Mouse (Mus musculus): ENCODE results near the gene Rab5if.
A peak's percentile ranks its signal among the peaks of the same experiment; 100 is the strongest.
"Not testable (repeated sequence)": the region's sequence is repeated elsewhere in the genome, so short reads cannot be mapped to it uniquely, and the experiment has no call there.

Gene Rab5if

DNA sequence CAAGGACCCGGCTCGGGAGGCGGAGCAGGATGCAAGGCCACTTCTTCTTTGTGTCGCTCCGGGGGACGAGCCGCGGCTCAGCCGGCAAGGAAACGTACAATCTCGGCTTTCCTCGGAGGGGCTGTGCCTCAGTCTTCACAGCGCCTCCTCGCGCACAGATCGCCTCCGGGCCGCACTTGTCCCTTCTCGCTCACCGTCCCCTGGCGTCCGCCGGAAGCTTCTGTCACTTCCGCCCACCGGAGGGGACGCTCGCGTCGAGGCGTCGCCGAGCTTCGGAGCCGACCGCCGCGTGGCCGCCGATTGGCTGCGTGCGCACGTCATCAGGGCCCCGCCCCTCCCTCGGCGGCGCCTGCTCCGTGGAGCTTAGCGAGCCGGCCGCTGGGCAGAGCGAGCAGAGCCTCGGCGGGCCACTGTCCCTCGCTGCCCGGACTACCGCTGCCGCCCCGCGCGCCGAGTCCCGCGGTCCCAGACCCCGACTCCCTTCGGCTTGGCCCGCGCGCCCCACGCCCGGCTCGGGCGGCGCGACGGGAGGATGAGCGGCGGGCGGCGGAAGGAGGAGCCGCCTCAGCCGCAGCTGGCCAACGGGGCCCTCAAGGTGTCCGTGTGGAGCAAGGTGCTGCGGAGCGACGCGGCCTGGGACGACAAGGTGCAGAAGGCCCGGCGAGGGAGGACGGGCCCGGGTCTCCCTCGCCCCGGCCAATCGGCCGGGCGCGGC is at the start of gene Rab5if:
Gene Rab5if (plus strand): TSS at position 357 of the 715 bp plus-strand sequence.
- peak; percentile 99 for DNase-seq (ENCODE audit: low read depth, low spot score)

DNA sequence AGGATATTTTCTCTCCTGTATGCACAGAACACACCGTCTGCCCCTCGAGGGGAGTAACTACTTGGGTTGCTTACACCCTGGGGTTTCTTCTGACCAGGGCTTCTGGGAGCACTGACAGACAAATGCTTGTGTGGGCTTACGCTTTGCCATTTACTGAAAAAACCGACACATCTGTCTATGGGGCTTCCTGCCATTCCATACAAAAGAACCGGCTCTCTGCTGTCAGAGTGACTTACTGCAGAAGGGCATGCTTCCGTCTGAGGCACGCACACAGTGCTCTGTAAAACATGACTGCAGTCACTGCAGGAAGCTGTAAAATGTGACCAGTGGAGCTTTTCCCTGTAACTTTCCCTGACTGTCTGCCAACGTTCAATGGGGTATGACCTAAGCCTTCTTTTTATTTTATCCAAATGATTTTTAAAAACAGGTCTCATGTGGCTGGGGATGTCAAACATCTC is 48.6 kb upstream of the Rab5if start:
- no peak for DNase-seq (ENCODE audit: low read depth, low spot score)

DNA sequence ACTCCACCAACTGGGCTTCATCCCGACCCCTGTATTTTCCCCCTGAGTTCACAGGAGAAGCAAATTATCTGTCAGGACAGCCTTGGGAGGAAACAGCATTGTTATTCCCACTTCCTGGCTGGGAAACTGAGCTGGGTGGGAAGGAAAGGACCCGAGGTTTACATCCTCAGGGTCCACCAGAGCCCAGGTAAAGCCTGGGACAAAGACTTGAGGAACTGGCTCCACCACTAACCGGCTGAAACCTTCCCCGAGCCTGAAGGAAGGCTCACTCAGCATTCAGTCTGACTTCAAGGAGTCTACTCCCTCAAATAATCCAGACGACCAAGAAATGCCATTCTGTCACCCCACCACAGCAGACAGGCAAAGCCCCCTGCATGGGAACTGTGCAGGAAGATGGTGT is 48.0 kb upstream of the Rab5if start:
- no peak for DNase-seq (ENCODE audit: low read depth, low spot score)

DNA sequence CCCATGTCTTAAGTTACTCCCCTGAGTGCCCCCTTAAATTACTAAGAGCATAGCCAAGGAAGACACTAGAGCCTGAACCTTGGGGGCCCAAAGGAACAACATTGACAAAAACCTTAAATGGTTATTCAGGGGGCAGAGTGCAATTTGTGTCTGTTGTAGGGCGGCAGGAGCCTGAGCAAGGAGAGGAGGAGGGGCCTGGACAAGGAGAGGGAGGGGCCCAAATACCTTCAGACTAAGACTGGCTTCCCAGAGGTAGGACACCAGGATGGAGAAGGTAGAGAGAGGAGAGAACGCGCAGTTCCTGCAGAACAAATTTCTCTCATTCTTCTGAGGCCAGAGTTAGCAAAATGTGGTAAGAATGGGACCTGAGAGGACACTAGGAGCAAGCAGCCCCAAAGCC is 47.5 kb upstream of the Rab5if start:
- DNase-seq (ENCODE audit: low read depth, low spot score), result no peak

DNA sequence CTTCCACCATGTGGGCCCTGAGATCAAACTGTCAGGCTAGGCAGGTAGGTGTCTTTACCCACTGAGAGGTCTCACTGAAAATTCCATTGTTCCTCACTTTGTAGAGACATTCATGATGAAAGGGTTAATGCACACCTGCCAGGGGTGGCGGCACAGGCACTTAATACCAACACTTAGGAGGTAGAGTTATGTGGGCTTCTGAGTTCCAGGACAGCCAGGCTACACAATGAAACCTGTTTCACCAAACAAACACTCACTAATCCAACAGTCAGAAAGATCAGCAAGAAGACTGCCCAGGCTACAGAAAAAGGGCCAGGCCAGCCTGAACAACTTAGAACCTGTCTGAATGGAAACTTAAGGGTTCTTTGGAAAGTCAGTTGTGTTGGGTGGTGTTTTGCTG is 46.8 kb upstream of the Rab5if start:
- no peak for DNase-seq (ENCODE audit: low read depth, low spot score)

DNA sequence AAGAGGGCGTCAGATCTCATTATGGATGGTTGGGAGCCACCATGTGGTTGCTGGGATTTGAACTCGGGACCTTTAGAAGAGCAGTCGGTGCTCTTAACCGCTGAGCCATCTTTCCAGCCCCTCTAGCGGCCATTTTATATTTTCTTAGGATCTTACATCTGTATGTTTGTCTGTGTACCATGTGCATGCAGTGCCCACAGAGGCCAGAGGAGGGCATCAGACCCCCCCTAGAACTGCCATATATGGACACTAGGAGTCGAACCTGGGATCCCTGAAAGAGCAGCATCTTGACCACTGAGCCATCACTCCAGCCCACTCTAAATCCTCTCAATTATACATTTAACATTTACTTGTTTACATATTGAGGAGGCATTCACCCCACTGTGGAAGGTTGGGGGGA is 37.8 kb upstream of the Rab5if start:
- not testable (repeated sequence) for DNase-seq (ENCODE audit: low read depth, low spot score)

DNA sequence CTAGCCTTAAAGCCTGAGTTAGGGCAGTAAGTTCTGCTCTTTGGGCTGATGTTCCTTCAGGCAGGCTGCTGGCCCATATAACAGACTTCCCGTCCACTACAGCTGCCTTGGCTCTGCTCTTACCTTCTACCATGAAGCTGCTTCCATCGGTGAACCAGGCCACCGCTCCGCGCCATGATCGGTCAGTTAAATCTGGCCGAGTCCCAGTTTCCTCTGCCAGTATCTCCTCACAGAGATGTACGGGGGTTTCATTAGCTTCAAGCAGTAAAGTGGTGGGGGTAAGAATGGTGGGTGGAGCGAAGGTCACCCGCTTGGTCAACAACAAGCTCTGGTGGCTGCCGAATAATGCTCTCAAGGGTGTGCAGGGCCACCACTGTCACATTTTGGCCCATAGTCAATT is 28.6 kb upstream of the Rab5if start:
- DNase-seq (ENCODE audit: low read depth, low spot score), result no peak

DNA sequence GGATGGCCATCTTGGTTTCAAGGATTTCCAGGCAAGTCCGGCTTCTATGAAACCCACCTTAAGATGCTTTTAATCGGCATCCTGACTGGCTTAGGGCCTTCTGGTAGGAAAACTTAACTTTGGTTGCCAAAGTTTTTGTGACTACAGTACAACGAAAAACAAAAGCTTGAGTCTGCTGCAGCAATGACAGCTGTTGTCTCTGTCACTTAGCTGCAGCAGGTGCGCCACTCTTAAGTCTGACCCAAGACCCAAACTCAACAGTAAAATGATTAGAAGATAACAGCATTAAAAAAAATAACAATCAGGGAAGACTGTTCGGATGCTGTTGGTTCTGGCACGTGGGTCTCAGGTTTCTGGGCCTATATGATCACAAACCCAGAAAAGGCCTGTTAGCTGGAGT is 24.1 kb upstream of the Rab5if start:
- no peak for DNase-seq (ENCODE audit: low read depth, low spot score)

DNA sequence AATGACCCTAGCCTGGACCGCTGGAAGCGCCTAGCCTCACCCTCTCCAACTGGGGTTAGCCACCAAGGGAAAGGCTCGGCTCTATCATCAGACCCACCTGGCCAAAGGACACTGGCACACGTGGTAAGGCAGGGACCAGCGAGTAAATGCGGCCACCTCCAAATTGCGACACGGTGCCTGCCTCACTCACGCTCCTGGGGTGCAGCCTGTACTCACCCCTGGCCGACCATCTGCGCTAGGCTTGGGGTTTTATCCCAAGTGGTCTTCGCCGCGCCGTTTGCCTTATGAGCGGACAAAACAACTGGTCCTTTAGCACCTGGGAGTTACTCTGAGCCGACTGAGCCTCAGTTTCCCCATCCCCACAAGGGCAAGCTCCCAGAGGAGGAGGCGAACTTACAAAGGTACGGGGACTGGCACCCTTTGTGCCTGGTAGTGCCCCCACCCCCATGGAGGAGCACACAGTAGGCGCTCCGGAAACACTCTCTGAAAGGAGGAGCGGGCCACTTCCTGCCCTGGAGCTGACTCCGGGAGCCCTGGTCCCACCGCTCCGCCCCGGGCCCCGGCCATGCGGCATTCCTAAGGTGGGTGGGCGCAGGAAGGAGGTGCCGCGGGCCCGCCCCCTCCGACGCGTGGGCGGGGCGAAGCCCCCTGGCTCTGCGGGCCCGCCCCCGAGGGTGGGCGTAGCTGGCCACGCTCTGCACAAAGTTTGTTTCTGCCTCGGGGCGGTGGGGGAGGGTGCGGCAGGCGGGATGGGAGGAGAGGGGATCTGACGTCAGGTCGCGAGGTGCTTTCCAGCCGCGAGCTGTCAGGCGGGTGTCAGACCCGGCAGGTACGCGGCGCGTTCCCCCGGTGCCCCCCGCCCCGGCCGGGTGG is 23.4 kb upstream of the Rab5if start, which contains the start of gene Tgif2:
Gene Tgif2 (plus strand): TSS at position 689 of the 873 bp plus-strand sequence.
- peak; percentile 91 for DNase-seq (ENCODE audit: low read depth, low spot score)

DNA sequence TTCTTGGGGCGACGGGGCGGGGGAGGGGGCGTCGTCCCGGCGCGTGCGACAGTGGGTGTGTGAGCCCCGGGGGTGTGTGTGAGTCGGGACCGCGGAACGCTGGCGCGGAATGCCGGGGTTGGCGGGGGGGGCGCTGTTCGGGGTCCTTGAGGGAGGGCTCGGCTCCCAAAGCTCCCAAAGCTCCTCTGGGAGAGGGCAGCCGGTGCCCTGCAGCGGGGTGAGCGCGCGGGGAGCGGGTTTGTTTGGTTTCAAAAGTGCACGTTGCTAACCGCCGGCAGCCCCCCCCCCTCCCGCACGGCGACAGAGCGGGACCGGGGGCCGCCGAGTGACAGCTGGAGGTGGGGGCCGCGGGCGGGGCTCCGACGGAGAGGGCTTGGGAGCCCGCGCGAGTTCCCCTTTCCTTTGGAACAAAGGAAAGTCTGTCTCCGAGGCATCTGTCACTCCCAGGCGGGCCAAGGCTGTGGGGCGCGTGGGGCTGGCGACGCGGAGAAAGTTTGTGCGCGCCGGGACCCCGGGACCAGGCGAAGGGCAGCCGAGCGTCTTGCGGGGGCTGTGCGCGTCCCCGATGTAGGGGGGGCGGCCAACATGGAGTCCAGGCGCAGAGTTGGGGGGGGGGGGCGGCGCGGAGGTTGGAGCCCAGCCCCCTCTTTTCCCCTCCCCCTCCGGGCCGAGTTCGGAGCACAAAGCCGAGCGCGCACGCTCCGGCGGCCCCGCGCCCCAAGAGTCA is 22.5 kb upstream of the Rab5if start:
- no peak for DNase-seq (ENCODE audit: low read depth, low spot score)

DNA sequence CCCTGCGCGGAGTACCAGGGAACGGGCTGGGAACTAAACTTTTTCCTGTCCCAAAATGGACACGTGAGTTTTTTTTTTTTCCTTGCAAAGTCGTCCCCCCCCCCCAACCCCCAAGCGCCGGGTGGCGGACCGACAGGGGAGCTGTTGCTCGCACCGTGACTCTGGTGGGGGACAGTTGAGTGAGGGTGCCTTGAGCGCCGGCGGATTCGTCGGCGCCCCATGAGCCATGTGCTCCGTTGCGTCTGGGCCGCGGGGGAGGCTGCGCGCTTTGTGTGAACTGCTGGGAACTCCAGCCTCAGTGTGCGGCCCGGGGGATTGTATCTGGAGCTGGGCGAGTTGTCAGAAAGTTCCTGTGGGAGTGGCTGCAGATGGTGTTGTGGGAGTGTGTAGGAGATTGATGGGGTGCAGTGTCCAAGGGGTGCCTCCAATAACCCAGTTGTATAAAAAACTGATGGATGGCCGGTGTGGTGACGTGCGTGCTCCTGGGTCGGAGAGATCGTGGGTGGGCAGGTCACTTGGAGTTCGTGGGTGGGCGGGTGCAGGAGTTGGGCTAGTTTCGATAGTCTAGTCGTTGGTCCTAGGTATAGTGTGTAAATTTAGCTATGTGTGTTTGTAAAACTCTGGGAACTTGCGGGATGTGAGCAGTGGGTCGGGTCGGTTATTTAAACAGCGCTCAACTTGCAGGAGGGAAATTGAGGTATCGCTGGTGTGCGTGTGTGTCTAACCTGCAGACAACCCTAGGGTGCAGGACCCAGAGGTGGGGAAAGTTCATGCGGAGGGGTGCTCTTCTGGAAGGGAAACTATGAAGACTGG is 21.7 kb upstream of the Rab5if start:
- DNase-seq (ENCODE audit: low read depth, low spot score), result peak; percentile 75

DNA sequence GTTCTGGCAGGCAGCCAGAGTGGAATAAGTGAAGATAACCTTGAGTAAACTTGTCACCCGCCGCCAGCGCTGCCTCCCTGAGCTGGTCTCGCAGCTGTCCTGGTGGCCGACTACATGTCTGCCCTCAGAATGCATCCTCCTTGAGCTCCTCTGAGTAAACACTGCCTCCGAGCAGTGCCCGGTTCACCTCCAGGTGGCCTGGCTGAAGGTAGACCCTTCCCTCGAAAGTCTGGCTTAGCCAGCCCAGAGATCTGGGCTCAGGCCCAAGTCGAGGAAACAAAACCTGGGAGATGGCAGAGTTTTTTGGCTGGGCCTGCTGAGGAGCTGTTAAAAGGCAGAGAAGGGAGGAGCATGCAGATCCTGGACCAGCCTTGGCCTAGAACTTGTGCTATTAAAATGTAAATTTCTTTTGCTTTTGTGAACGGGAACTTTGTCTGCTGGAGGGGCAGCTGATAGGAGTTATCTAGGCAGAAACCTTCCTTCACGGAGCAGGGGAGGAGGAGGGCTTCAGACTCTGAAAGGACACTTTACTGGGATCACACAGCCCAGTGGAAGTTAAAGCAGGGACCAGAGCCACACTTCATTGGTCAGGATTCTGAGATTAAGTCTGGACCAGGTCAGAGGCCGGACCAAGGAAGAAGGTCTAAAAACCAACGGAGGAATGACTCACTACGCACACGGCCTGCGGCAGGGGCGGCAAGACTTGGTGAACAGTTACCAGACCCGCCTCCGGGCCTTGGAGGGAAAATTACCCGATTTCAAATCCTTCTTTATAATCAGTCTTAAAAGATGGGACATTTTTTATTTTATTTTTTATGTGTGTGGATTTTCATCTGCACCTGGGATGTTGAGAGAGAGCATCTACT is 20.9 kb upstream of the Rab5if start:
- DNase-seq (ENCODE audit: low read depth, low spot score), result peak; percentile 77

DNA sequence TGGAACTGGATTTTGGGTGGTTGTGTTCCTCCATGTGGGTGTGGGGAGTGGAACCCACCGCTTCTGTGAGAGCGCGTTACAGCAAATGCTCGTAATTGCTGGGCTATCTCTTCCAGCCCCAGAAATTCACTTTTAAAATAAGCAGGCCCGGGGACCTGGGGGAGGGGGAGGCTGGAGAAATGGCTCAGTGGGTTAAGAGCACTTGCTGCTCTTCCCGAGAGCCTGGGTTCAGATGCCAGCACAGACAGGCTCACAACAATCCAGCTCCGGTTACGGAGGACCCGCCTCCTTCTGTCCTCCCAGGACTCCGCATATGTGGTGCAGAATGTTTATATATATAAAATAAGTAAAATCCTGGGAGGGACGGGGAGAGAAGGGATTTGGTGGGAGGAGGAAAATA is 20.2 kb upstream of the Rab5if start:
- DNase-seq (ENCODE audit: low read depth, low spot score), result no peak

DNA sequence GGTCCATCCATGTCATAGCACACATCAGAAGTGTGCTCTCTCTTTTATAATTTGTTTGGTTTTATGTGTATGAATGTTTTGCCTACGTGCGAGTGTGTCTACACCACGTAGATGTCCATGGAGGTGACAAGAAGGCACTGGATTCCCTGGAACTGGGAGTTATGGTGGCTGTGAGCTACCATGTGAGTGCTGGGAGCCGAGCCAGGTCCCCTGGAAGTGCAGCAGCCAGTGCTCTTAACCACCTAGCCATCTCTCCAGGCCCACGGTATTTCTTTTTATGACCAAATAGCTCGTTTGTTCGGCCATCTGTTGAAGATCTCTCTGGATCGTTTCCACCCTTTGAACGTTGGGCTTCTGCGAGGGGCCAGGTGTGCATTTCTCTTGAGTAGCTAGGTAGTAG is 19.6 kb upstream of the Rab5if start:
- DNase-seq (ENCODE audit: low read depth, low spot score), result no peak

DNA sequence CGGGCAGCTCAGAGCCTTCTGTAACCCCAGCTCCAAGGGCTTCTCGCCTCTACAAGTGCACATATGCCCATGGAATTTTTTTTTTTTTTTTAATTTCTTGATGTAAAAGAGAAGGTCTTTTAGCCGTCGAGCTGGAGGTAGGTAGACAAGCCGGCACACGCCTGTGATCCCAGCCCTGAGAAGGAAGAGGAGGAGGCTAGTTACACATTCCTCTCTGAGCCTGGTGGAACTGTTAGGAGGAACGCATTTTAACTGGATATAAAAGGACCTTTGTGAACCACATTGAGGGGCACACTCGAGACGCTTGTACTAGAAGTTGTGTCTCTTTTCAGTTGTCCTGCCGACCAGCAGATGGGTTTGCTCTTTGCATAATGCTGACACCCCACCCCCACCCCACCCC is 18.2 kb upstream of the Rab5if start:
- no peak for DNase-seq (ENCODE audit: low read depth, low spot score)

DNA sequence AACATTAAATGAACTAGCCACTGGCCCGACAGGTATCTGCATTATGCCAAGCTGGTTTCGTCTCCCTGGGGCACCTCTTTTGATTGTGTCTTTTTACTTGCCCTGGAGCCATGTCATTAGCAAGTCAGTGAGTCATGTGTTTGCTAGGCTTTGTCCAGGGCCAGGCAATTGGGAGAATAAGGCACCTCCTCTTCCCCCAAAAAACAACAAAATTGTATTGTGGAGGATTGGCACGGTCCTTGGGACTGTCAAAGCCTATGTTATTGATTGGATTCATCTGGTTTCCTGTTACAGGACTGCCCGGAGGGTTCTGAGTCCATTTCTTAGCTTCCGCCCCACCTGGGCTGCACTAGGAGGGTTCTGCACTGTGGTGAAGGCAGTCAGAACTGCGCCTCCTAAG is 15.3 kb upstream of the Rab5if start:
- DNase-seq (ENCODE audit: low read depth, low spot score), result no peak

DNA sequence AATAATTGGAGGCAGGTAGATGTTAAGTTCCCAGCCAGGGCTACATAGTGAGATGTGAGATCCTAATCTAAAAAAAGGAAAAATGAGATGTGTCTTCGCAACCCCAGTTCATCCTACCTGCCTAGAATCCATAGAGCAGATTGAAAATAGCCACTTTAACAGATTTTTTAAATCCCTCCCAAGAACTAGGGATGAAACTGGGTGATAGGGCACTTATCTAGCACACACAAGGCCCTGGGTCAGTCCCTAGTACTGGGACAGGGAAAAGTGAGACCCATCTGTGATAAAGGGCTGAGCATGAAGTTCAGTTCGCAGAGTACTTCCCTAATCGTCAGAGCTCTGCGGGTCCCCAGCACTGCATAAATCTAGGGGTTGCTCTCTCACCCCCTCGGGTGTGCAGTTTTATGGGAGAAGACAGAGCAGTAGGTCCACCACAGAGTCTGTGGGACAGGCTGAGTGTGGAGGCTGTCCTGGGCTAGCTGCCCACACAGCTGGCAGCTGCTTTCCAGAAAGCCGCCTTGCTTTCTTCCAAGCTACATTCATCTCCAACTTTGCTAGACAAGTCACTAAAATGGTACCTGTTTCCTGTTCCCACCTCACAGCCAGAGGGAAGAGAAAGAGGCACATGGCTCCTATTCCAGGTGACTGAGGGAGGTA is 14.3 kb upstream of the Rab5if start:
- DNase-seq (ENCODE audit: low read depth, low spot score), result no peak

DNA sequence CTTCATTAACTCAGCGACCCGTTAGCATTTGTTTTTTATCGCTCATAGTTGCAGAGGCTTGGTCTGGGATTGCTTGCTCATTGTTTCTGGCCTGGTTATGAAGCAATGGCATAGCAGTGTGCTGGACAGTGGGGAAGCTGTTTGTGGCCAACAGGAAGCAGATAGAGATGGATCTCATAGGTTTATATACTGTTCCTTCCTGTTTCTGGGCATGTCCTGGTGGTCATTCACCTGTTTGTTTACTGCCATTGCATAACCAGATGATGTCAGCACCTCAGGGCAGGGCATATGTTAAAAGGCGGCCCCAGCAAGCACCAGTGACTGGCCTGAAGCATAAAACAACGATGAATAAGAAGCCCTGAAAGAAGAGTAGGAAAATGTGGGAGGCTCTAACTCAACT is 12.4 kb upstream of the Rab5if start:
- no peak for DNase-seq (ENCODE audit: low read depth, low spot score)

DNA sequence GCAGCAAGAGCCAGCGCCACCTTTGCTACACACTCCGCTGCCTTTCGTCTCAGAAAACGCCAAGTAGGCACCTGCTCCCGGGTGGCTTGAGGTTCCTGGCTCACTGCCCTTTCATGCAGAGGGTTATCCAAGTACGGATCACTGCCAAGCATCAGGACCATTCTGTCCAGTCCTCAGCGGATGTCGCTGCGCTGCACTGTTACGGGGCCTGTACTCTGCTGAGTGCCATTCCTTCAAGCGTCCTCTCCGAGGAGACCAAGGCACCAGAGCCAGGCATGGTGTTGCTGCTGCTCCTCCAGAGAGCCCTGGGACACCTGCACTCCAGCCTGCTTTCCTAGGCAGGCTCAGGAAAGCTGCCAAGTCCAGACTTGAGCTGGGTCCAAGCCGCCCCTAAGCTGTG is 9.3 kb upstream of the Rab5if start:
- not testable (repeated sequence) for DNase-seq (ENCODE audit: low read depth, low spot score)
